Mouse (Mus musculus): ENCODE measurements around the gene Gm11938.

- TF ChIP-seq CTCF (IDR thresholded peaks at IDR 0.05; ENCODE audit: borderline replicate concordance, insufficient read depth, low read length) (no peak), POLR2A (IDR thresholded peaks at IDR 0.05; ENCODE audit: low read depth, low read length) (no peak)
Measured at GRCm38 (mm10) chr11:99614796-99615363, 11.8 kb upstream of the Gm11938 start, which contains the start of gene Krtap2-4.
